Mouse (Mus musculus) bone marrow macrophage, adult 2 months (primary cell): Measurements from ENCODE around the gene Srrm2.

ENCODE experiments used
- CTCF ChIP-seq: IDR thresholded peaks from 2 replicates; pipeline ENCODE4 v1.5.1; 2012; ENCODE audit warnings: low read depth, mild to moderate bottlenecking, low read length, moderate library complexity
- POLR2A ChIP-seq: IDR thresholded peaks from 2 replicates; pipeline ENCODE4 v1.6.1; 2012; ENCODE audit warnings: mild to moderate bottlenecking, low read depth, low read length, borderline replicate concordance

GRCm38 (mm10) chr17:23862926-23863325 lies 72.6 kb downstream of the Srrm2 start:
- TF ChIP-seq CTCF: no peak
- TF ChIP-seq POLR2A: no peak
